In genomic region chr5:113354311-113354710, GRCm38 (mm10) we compare ENCODE assay signal across 12 mouse cellular contexts. TPM values are rescaled to one million over a fixed set of nuclear protein-coding genes. Genes with fewer than 3 reads are reported as not detected.
DNase-seq lines count a peak whose midpoint lies in the region; ATAC-seq and TF ChIP-seq lines count a peak whose summit lies in the region.
"Had no signal": no experiment of that assay in that cellular context is flagged by ENCODE, and none has a peak within 500 bp of the region (broad histone marks: within the 10 kb centered on the region; RNA-seq: fewer than 3 reads in every experiment).

No protein-coding gene starts in this region.

- no peak overlapping the region for H3K27ac ChIP-seq in limb, embryonic 11.5 days (replicated peaks; ENCODE audit: low read depth, low read length)
- no peak overlapping the region for H3K27ac ChIP-seq in limb, embryonic 10.5 days
- no peak overlapping the region for H3K27ac ChIP-seq in embryonic facial prominence, embryonic 10.5 days (replicated peaks)
- H3K27ac ChIP-seq in intestine, embryonic 15.5 days = no peak overlapping the region
- H3K27ac ChIP-seq in midbrain, postnatal 0 days (ENCODE audit: low read depth, low read length) = no peak overlapping the region
- H3K27ac ChIP-seq: heart, embryonic 13.5 days had no signal

- no peak for ATAC-seq in limb, embryonic 11.5 days (ENCODE audit: insufficient number of reproducible peaks, low FRiP score, low TSS enrichment, low read depth)
- no peak for ATAC-seq in intestine, embryonic 15.5 days
- no peak for ATAC-seq in midbrain, postnatal 0 days (ENCODE audit: low FRiP score)
- no peak for ATAC-seq in erythroid progenitor cell, adult 5-6 weeks (replicated peaks; ENCODE audit: low FRiP score, poor library complexity, severe bottlenecking)
- ATAC-seq: lung, postnatal 0 days had no signal

- peaks cover 11% of the 10 kb centered on the region for H3K4me1 ChIP-seq in limb, embryonic 11.5 days (ENCODE audit: control insufficient read depth, insufficient read depth, low read length)
- peaks cover 34% of the 10 kb centered on the region for H3K4me1 ChIP-seq in limb, embryonic 10.5 days
- peaks cover 39% of the 10 kb centered on the region for H3K4me1 ChIP-seq in embryonic facial prominence, embryonic 10.5 days
- H3K4me1 ChIP-seq in intestine, embryonic 15.5 days (replicated peaks) = peaks cover 8% of the 10 kb centered on the region; the same call in 1 of the 2 replicates
- H3K4me1 ChIP-seq in midbrain, postnatal 0 days (ENCODE audit: insufficient read depth, low read length) = no peaks in the 10 kb centered on the region
- H3K4me1 ChIP-seq: heart, embryonic 13.5 days had no signal

- H3K27me3 ChIP-seq in limb, embryonic 11.5 days (ENCODE audit: control insufficient read depth, insufficient read depth, low read length) = 0 out of 2 replicates have a peak, but pooled peaks cover 3% of the 10 kb centered on the region
- peaks cover 60% of the 10 kb centered on the region for H3K27me3 ChIP-seq in limb, embryonic 10.5 days (ENCODE audit: low read depth, poor library complexity, severe bottlenecking)
- peaks cover 87% of the 10 kb centered on the region for H3K27me3 ChIP-seq in embryonic facial prominence, embryonic 10.5 days (replicated peaks; ENCODE audit: low read depth, poor library complexity, severe bottlenecking)
- H3K27me3 ChIP-seq in intestine, embryonic 15.5 days (replicated peaks) = peaks cover 8% of the 10 kb centered on the region; the same call in 1 of the 2 replicates
- H3K27me3 ChIP-seq in midbrain, postnatal 0 days (ENCODE audit: insufficient read depth, low read length) = 0 out of 2 replicates have a peak, but pooled peaks cover 6% of the 10 kb centered on the region

- H3K4me3 ChIP-seq in limb, embryonic 11.5 days (ENCODE audit: low read depth, low read length) = no peak overlapping the region
- no peak overlapping the region for H3K4me3 ChIP-seq in limb, embryonic 10.5 days
- peak overlapping the region; percentile 25; the same call in 1 of the 2 replicates for H3K4me3 ChIP-seq in embryonic facial prominence, embryonic 10.5 days
- H3K4me3 ChIP-seq in intestine, embryonic 15.5 days (replicated peaks) = no peak overlapping the region
- no peak overlapping the region for H3K4me3 ChIP-seq in midbrain, postnatal 0 days (ENCODE audit: low read depth, low read length)
- H3K4me3 ChIP-seq: heart, embryonic 13.5 days had no signal

- WGBS in limb, embryonic 11.5 days = 52% methylated on average over 16 of the region's 16 CpGs
- WGBS in limb, embryonic 10.5 days = 39% methylated on average over 16 of the region's 16 CpGs
- 54% methylated on average over 16 of the region's 16 CpGs for WGBS in embryonic facial prominence, embryonic 10.5 days
- 51% methylated on average over 16 of the region's 16 CpGs for WGBS in intestine, embryonic 15.5 days
- 45% methylated on average over 16 of the region's 16 CpGs for WGBS in midbrain, postnatal 0 days

- H3K9me3 ChIP-seq in limb, embryonic 11.5 days (ENCODE audit: control insufficient read depth, low read length) = no peaks in the 10 kb centered on the region
- no peaks in the 10 kb centered on the region for H3K9me3 ChIP-seq in limb, embryonic 10.5 days (replicated peaks)
- no peaks in the 10 kb centered on the region for H3K9me3 ChIP-seq in embryonic facial prominence, embryonic 10.5 days
- no peaks in the 10 kb centered on the region for H3K9me3 ChIP-seq in intestine, embryonic 15.5 days
- no peaks in the 10 kb centered on the region for H3K9me3 ChIP-seq in midbrain, postnatal 0 days (ENCODE audit: low read length)
- H3K9me3 ChIP-seq: heart, embryonic 13.5 days had no signal

- DNase-seq in limb, embryonic 11.5 days (ENCODE audit: low spot score) = peak; percentile 50
- DNase-seq in limb, embryonic 10.5 days (ENCODE audit: low spot score) = no peak
- peak; percentile 48 for DNase-seq in embryonic facial prominence, embryonic 10.5 days (ENCODE audit: low spot score)
- no peak for DNase-seq in midbrain, postnatal 0 days (ENCODE audit: low spot score)
- no peak for DNase-seq in ovary, postnatal 14 days (ENCODE audit: low spot score)
- no peak for DNase-seq in heart, postnatal 25 days (ENCODE audit: low spot score)
- DNase-seq: kidney, postnatal 36 days had no signal

- H3K4me2 ChIP-seq in limb, embryonic 11.5 days (ENCODE audit: low read depth, severe bottlenecking) = no peak overlapping the region
- H3K4me2 ChIP-seq in intestine, embryonic 15.5 days (replicated peaks) = peak overlapping the region; percentile 38; the same call in 1 of the 2 replicates
- H3K4me2 ChIP-seq in midbrain, postnatal 0 days (ENCODE audit: low read depth, low read length, poor library complexity, severe bottlenecking) = peak overlapping the region; percentile 15; the same call in 1 of the 2 replicates
- H3K4me2 ChIP-seq: heart, embryonic 13.5 days had no signal

- no peak for TF ChIP-seq CTCF in midbrain, postnatal 0 days (IDR thresholded peaks at IDR 0.05)

- intact Hi-C loops in heart, postnatal 25 days (cut with DNase I) = no loop called here

- no peaks in the 10 kb centered on the region for H3K36me3 ChIP-seq in limb, embryonic 11.5 days (ENCODE audit: control insufficient read depth, insufficient read depth, low read length)
- H3K36me3 ChIP-seq in limb, embryonic 10.5 days = no peaks in the 10 kb centered on the region
- H3K36me3 ChIP-seq in embryonic facial prominence, embryonic 10.5 days (replicated peaks) = no peaks in the 10 kb centered on the region
- no peaks in the 10 kb centered on the region for H3K36me3 ChIP-seq in intestine, embryonic 15.5 days
- H3K36me3 ChIP-seq in midbrain, postnatal 0 days (ENCODE audit: insufficient read depth, low read length) = no peaks in the 10 kb centered on the region
- H3K36me3 ChIP-seq: heart, embryonic 13.5 days had no signal

- H3K9ac ChIP-seq in limb, embryonic 11.5 days (ENCODE audit: low read length) = no peak overlapping the region
- no peak overlapping the region for H3K9ac ChIP-seq in intestine, embryonic 15.5 days
- no peak overlapping the region for H3K9ac ChIP-seq in midbrain, postnatal 0 days (replicated peaks; ENCODE audit: low read length, poor library complexity, severe bottlenecking)
- H3K9ac ChIP-seq: heart, embryonic 13.5 days had no signal

RNA-seq across cellular contexts. Expression of gene Aym1, which starts 2.8 kb away (rescaled TPM):
- not detected in 2 replicates for polyA plus RNA-seq in limb, embryonic 11.5 days (2014; fragmentation: Nextera tagmentation; extraction: Ambion mirVana)
- not detected in 2 replicates for polyA plus RNA-seq in limb, embryonic 10.5 days (2016; fragmentation: Nextera tagmentation; extraction: Ambion mirVana)
- polyA plus RNA-seq in embryonic facial prominence, embryonic 10.5 days (2016; fragmentation: Nextera tagmentation; extraction: Ambion mirVana) = not detected in 2 replicates
- not detected in 2 replicates for polyA plus RNA-seq in intestine, embryonic 15.5 days (2015; fragmentation: Nextera tagmentation; extraction: Ambion mirVana)
- total RNA-seq in midbrain, postnatal 0 days (2014; rRNA removed) = not detected in 2 replicates
- polyA plus RNA-seq in midbrain, postnatal 0 days (2015; fragmentation: Nextera tagmentation; extraction: Ambion mirVana) = not detected in 2 replicates
- not detected in 2 replicates for total RNA-seq in erythroid progenitor cell, adult 5-6 weeks (2015; ENCODE audit: low replicate concordance)
- total RNA-seq in erythroid progenitor cell, adult 5-6 weeks (2017; ENCODE audit: low replicate concordance) = not detected in 2 replicates
- total RNA-seq in heart, postnatal 25 days (2021) = not detected
- polyA plus RNA-seq: heart, embryonic 13.5 days; lung, postnatal 0 days; spleen, adult 2 months had no signal

RNA-seq across cellular contexts. Expression of gene Sgsm1, which starts 43.7 kb away (rescaled TPM):
- 7.7 and 9.1 TPM in 2 replicates for polyA plus RNA-seq in limb, embryonic 11.5 days (2014; fragmentation: Nextera tagmentation; extraction: Ambion mirVana)
- 13.4 and 15.1 TPM in 2 replicates for polyA plus RNA-seq in limb, embryonic 10.5 days (2016; fragmentation: Nextera tagmentation; extraction: Ambion mirVana)
- 15.1 and 18.0 TPM in 2 replicates for polyA plus RNA-seq in embryonic facial prominence, embryonic 10.5 days (2016; fragmentation: Nextera tagmentation; extraction: Ambion mirVana)
- 9.6 and 11.3 TPM in 2 replicates for polyA plus RNA-seq in intestine, embryonic 15.5 days (2015; fragmentation: Nextera tagmentation; extraction: Ambion mirVana)
- 52.9 and 53.4 TPM in 2 replicates for total RNA-seq in midbrain, postnatal 0 days (2014; rRNA removed)
- polyA plus RNA-seq in midbrain, postnatal 0 days (2015; fragmentation: Nextera tagmentation; extraction: Ambion mirVana) = 19.8 and 27.3 TPM in 2 replicates
- total RNA-seq in erythroid progenitor cell, adult 5-6 weeks (2015; ENCODE audit: low replicate concordance) = 0.36 TPM in 1 of 2 replicates, not detected in the other
- not detected in 2 replicates for total RNA-seq in erythroid progenitor cell, adult 5-6 weeks (2017; ENCODE audit: low replicate concordance)
- 1 to 10 TPM in 1 of 2 experiments, under 1 TPM in 1; 0.52 to 1.1 TPM for total RNA-seq in heart, postnatal 25 days (2021)

Comparison
In these comparisons a context has a peak if more than half of its experiments do, and no peak if none do; other contexts are left out.
1. DNase-seq: peak in limb, embryonic 11.5 days (single experiment) and embryonic facial prominence, embryonic 10.5 days (single experiment); none in limb, embryonic 10.5 days (single experiment), midbrain, postnatal 0 days (single experiment), ovary, postnatal 14 days (single experiment) and heart, postnatal 25 days (single experiment).